Mouse (Mus musculus): Measurements from ENCODE around the gene Tspan1. TPM values are rescaled to one million over a fixed set of nuclear protein-coding genes. Genes with fewer than 3 reads are reported as not detected.

Gene Tspan1
- polyA plus RNA-seq, 1 experiment from 2014 or later, result not detected

GRCm38 (mm10) chr4:116152702-116153101 lies 14.7 kb downstream of the Tspan1 start:
- Histone ChIP-seq H3K27me3 (ENCODE audit: control insufficient read depth, insufficient read depth, low read length) (no peaks in the 10 kb centered on the region), H3K4me3 (ENCODE audit: low read depth, low read length) (no peak overlapping the region), H3K9ac (ENCODE audit: low read length) (no peak overlapping the region), H3K9me3 (ENCODE audit: control insufficient read depth, low read length) (no peaks in the 10 kb centered on the region), H3K4me2 (no peak overlapping the region), H3K36me3 (ENCODE audit: control insufficient read depth, insufficient read depth, low read length) (peaks cover 32% of the 10 kb centered on the region), H3K4me1 (ENCODE audit: control insufficient read depth, insufficient read depth, low read length) (peaks cover 7% of the 10 kb centered on the region), H3K27ac (ENCODE audit: low read depth, low read length) (no peak overlapping the region)
- WGBS, result 95% methylated on average over 15 of the region's 15 CpGs
- DNase-seq (ENCODE audit: low spot score, missing footprints), result no peak
- no peak for ATAC-seq (ENCODE audit: low FRiP score)

- DNase-seq (ENCODE audit: low spot score, missing footprints) (no peak), ATAC-seq (ENCODE audit: low FRiP score) (no peak)
- Histone ChIP-seq H3K27me3 (ENCODE audit: control insufficient read depth, insufficient read depth, low read length) (no peaks in the 10 kb centered on the region), H3K27ac (ENCODE audit: low read depth, low read length) (peak within 1 kb of the TSS; percentile 67), H3K4me2 (peak within 1 kb of the TSS; percentile 74), H3K9ac (ENCODE audit: low read length) (peak within 1 kb of the TSS; percentile 94), H3K36me3 (ENCODE audit: control insufficient read depth, insufficient read depth, low read length) (peaks cover 29% of the 10 kb centered on the region), H3K9me3 (ENCODE audit: control insufficient read depth, low read length) (no peaks in the 10 kb centered on the region), H3K4me1 (ENCODE audit: control insufficient read depth, insufficient read depth, low read length) (peaks cover 7% of the 10 kb centered on the region), H3K4me3 (ENCODE audit: low read depth, low read length) (peak within 1 kb of the TSS; percentile 74)
- 78% methylated on average over 6 of the region's 6 CpGs for WGBS
Measured at GRCm38 (mm10) chr4:116151238-116151637, 16.2 kb downstream of the Tspan1 start, which contains the start of gene Lurap1. Lurap1 (minus strand) TSS chr4:116151338.

- WGBS, result 16% methylated on average over 4 of the region's 4 CpGs
- no peaks in the 10 kb centered on the region for H3K27me3 ChIP-seq (ENCODE audit: control insufficient read depth, insufficient read depth, low read length)
- ATAC-seq (ENCODE audit: low FRiP score), result peak; percentile 41
Measured at GRCm38 (mm10) chr4:116150862-116151221, 16.6 kb downstream of the Tspan1 start.

GRCm38 (mm10) chr4:116150156-116150861 lies 17.1 kb downstream of the Tspan1 start:
- Histone ChIP-seq H3K27ac (ENCODE audit: low read depth, low read length) (peak overlapping the region; percentile 67), H3K4me3 (ENCODE audit: low read depth, low read length) (peak overlapping the region; percentile 74), H3K9me3 (ENCODE audit: control insufficient read depth, low read length) (no peaks in the 10 kb centered on the region), H3K9ac (ENCODE audit: low read length) (peak overlapping the region; percentile 94), H3K27me3 (ENCODE audit: control insufficient read depth, insufficient read depth, low read length) (no peaks in the 10 kb centered on the region), H3K4me2 (peak overlapping the region; percentile 74), H3K36me3 (ENCODE audit: control insufficient read depth, insufficient read depth, low read length) (peaks cover 19% of the 10 kb centered on the region), H3K4me1 (ENCODE audit: control insufficient read depth, insufficient read depth, low read length) (peaks cover 7% of the 10 kb centered on the region)
- DNase-seq (ENCODE audit: low spot score, missing footprints) (peak; percentile 97), ATAC-seq (ENCODE audit: low FRiP score) (peak; percentile 93)
- WGBS, result under 1% methylated on average over 70 of the region's 73 CpGs

More at GRCm38 (mm10) chr4:116150862-116151221, 16.6 kb downstream of the Tspan1 start:
- H3K36me3 ChIP-seq (ENCODE audit: control insufficient read depth, insufficient read depth, low read length), result peaks cover 25% of the 10 kb centered on the region
- peak overlapping the region; percentile 94 for H3K9ac ChIP-seq (ENCODE audit: low read length)
- H3K4me1 ChIP-seq (ENCODE audit: control insufficient read depth, insufficient read depth, low read length), result peaks cover 7% of the 10 kb centered on the region
- H3K4me2 ChIP-seq, result peak overlapping the region; percentile 74
- H3K4me3 ChIP-seq (ENCODE audit: low read depth, low read length), result peak overlapping the region; percentile 74
- no peak for DNase-seq (ENCODE audit: low spot score, missing footprints)
- 0 out of 2 replicates have a peak overlapping the region, but pooled peaks have one; percentile 51 for H3K27ac ChIP-seq (ENCODE audit: low read depth, low read length)
- H3K9me3 ChIP-seq (ENCODE audit: control insufficient read depth, low read length), result no peaks in the 10 kb centered on the region

GRCm38 (mm10) chr4:116149812-116150155 lies 17.6 kb downstream of the Tspan1 start:
- 22% methylated on average over 6 of the region's 6 CpGs for WGBS
- H3K4me3 ChIP-seq (ENCODE audit: low read depth, low read length), result peak overlapping the region; percentile 74
- peak overlapping the region; percentile 67 for H3K27ac ChIP-seq (ENCODE audit: low read depth, low read length)
- peak; percentile 18; the same call in 1 of the 2 replicates for ATAC-seq (ENCODE audit: low FRiP score)
- no peaks in the 10 kb centered on the region for H3K27me3 ChIP-seq (ENCODE audit: control insufficient read depth, insufficient read depth, low read length)
- H3K4me2 ChIP-seq, result peak overlapping the region; percentile 74
- peak overlapping the region; percentile 94 for H3K9ac ChIP-seq (ENCODE audit: low read length)
- H3K36me3 ChIP-seq (ENCODE audit: control insufficient read depth, insufficient read depth, low read length), result peaks cover 14% of the 10 kb centered on the region
- H3K9me3 ChIP-seq (ENCODE audit: control insufficient read depth, low read length), result no peaks in the 10 kb centered on the region
- H3K4me1 ChIP-seq (ENCODE audit: control insufficient read depth, insufficient read depth, low read length), result peaks cover 7% of the 10 kb centered on the region
- no peak for DNase-seq (ENCODE audit: low spot score, missing footprints)

- Histone ChIP-seq H3K4me1 (ENCODE audit: control insufficient read depth, insufficient read depth, low read length) (no peaks in the 10 kb centered on the region), H3K4me2 (peak overlapping the region; percentile 79), H3K9me3 (ENCODE audit: control insufficient read depth, low read length) (no peaks in the 10 kb centered on the region), H3K4me3 (ENCODE audit: low read depth, low read length) (peak overlapping the region; percentile 56), H3K27me3 (ENCODE audit: control insufficient read depth, insufficient read depth, low read length) (peaks cover 6% of the 10 kb centered on the region), H3K36me3 (ENCODE audit: control insufficient read depth, insufficient read depth, low read length) (no peaks in the 10 kb centered on the region), H3K9ac (ENCODE audit: low read length) (peak overlapping the region; percentile 66), H3K27ac (ENCODE audit: low read depth, low read length) (no peak overlapping the region)
- ATAC-seq (ENCODE audit: low FRiP score) (peak; percentile 78), DNase-seq (ENCODE audit: low spot score, missing footprints) (peak; percentile 95)
- under 1% methylated on average over 41 of the region's 47 CpGs for WGBS
Measured at GRCm38 (mm10) chr4:116143891-116144717, 23.3 kb downstream of the Tspan1 start.

GRCm38 (mm10) chr4:116143317-116143811 lies 24.0 kb downstream of the Tspan1 start:
- Histone ChIP-seq H3K4me1 (ENCODE audit: control insufficient read depth, insufficient read depth, low read length) (no peaks in the 10 kb centered on the region), H3K9ac (ENCODE audit: low read length) (no peak overlapping the region; the same call in 1 of the 2 replicates), H3K4me3 (ENCODE audit: low read depth, low read length) (peak overlapping the region; percentile 56), H3K4me2 (peak overlapping the region; percentile 79; the same call in 1 of the 2 replicates), H3K27me3 (ENCODE audit: control insufficient read depth, insufficient read depth, low read length) (peaks cover 6% of the 10 kb centered on the region), H3K9me3 (ENCODE audit: control insufficient read depth, low read length) (no peaks in the 10 kb centered on the region), H3K27ac (ENCODE audit: low read depth, low read length) (no peak overlapping the region), H3K36me3 (ENCODE audit: control insufficient read depth, insufficient read depth, low read length) (no peaks in the 10 kb centered on the region)
- WGBS, result 15% methylated on average over 7 of the region's 7 CpGs
- ATAC-seq (ENCODE audit: low FRiP score) (0 out of 2 replicates have a peak, but pooled peaks have one; percentile 15), DNase-seq (ENCODE audit: low spot score, missing footprints) (peak; percentile 83)

GRCm38 (mm10) chr4:116142269-116142668 lies 25.1 kb downstream of the Tspan1 start:
- H3K4me1 ChIP-seq (ENCODE audit: control insufficient read depth, insufficient read depth, low read length), result no peaks in the 10 kb centered on the region

More at GRCm38 (mm10) chr4:116142269-116142668, 25.1 kb downstream of the Tspan1 start:
- no peak overlapping the region for H3K27ac ChIP-seq (ENCODE audit: low read depth, low read length)
- no peak overlapping the region for H3K4me3 ChIP-seq (ENCODE audit: low read depth, low read length)
- ATAC-seq (ENCODE audit: low FRiP score), result no peak
- H3K9ac ChIP-seq (ENCODE audit: low read length), result no peak overlapping the region
- WGBS, result 76% methylated on average over 7 of the region's 7 CpGs
- no peaks in the 10 kb centered on the region for H3K9me3 ChIP-seq (ENCODE audit: control insufficient read depth, low read length)
- H3K36me3 ChIP-seq (ENCODE audit: control insufficient read depth, insufficient read depth, low read length), result no peaks in the 10 kb centered on the region
- peaks cover 6% of the 10 kb centered on the region for H3K27me3 ChIP-seq (ENCODE audit: control insufficient read depth, insufficient read depth, low read length)
- DNase-seq (ENCODE audit: low spot score, missing footprints), result no peak
- H3K4me2 ChIP-seq, result no peak overlapping the region

Data from midbrain, embryonic 11.5 days (tissue).